Mouse (Mus musculus): ENCODE measurements at regions not wholly inside any gene's neighbourhood (a gene's known extent, or its start where the extent isn't known, plus 50 kb on each side); places are given as distances from the start of the nearest gene placed in this dataset.

- DNase-seq (ENCODE audit: extremely low spot score in 1 of 2, low spot score in 1 of 2): no peak
These were observed 1537.7 kb upstream of the Gm6569 start for GRCm38 (mm10) chr15:72296648-72297047.

- no peak for DNase-seq (ENCODE audit: extremely low spot score in 1 of 2, low spot score in 1 of 2)
These were observed 1521.9 kb upstream of the Gm6569 start for GRCm38 (mm10) chr15:72312417-72312816.

- no peak for DNase-seq (ENCODE audit: extremely low spot score in 1 of 2, low spot score in 1 of 2)
These were observed 1512.8 kb upstream of the Gm6569 start for GRCm38 (mm10) chr15:72321528-72321927.

GRCm38 (mm10) chr15:72322127-72322526 is 1512.2 kb upstream of the Gm6569 start:
- no peak for DNase-seq (ENCODE audit: extremely low spot score in 1 of 2, low spot score in 1 of 2)

- DNase-seq (ENCODE audit: extremely low spot score in 1 of 2, low spot score in 1 of 2): no peak
These were observed 1511.2 kb upstream of the Gm6569 start for GRCm38 (mm10) chr15:72323158-72323557.

- no peak for DNase-seq (ENCODE audit: extremely low spot score in 1 of 2, low spot score in 1 of 2)
These were observed 1503.1 kb upstream of the Gm6569 start for GRCm38 (mm10) chr15:72331262-72331661.

GRCm38 (mm10) chr15:72334497-72334896 is 1499.9 kb upstream of the Gm6569 start:
- DNase-seq (ENCODE audit: extremely low spot score in 1 of 2, low spot score in 1 of 2): no peak

GRCm38 (mm10) chr15:72339629-72340028 is 1494.7 kb upstream of the Gm6569 start:
- no peak for DNase-seq (ENCODE audit: extremely low spot score in 1 of 2, low spot score in 1 of 2)

- no peak for DNase-seq (ENCODE audit: extremely low spot score in 1 of 2, low spot score in 1 of 2)
These were observed 1492.4 kb upstream of the Gm6569 start for GRCm38 (mm10) chr15:72341991-72342390.

GRCm38 (mm10) chr15:72342504-72342903 is 1491.9 kb upstream of the Gm6569 start:
- peak in 1 of 2 experiments; percentile 52 for DNase-seq (ENCODE audit: extremely low spot score in 1 of 2, low spot score in 1 of 2)

GRCm38 (mm10) chr15:72343794-72344193 is 1490.6 kb upstream of the Gm6569 start:
- DNase-seq (ENCODE audit: extremely low spot score in 1 of 2, low spot score in 1 of 2): no peak

GRCm38 (mm10) chr15:72353371-72353770 is 1481.0 kb upstream of the Gm6569 start:
- DNase-seq (ENCODE audit: extremely low spot score in 1 of 2, low spot score in 1 of 2): no peak

GRCm38 (mm10) chr15:72355626-72356025 is 1478.7 kb upstream of the Gm6569 start:
- no peak for DNase-seq (ENCODE audit: extremely low spot score in 1 of 2, low spot score in 1 of 2)

- no peak for DNase-seq (ENCODE audit: extremely low spot score in 1 of 2, low spot score in 1 of 2)
These were observed 1474.7 kb upstream of the Gm6569 start for GRCm38 (mm10) chr15:72359636-72360035.

- DNase-seq (ENCODE audit: extremely low spot score in 1 of 2, low spot score in 1 of 2): peak; percentile 39 to 52
These were observed 1474.3 kb upstream of the Gm6569 start for GRCm38 (mm10) chr15:72360049-72360448.

- DNase-seq (ENCODE audit: extremely low spot score in 1 of 2, low spot score in 1 of 2): peak in 1 of 2 experiments; percentile 22
These were observed 1473.8 kb upstream of the Gm6569 start for GRCm38 (mm10) chr15:72360463-72361030.

- no peak for DNase-seq (ENCODE audit: extremely low spot score in 1 of 2, low spot score in 1 of 2)
These were observed 1461.3 kb upstream of the Gm6569 start for GRCm38 (mm10) chr15:72373041-72373440.

- DNase-seq (ENCODE audit: extremely low spot score in 1 of 2, low spot score in 1 of 2): peak; percentile 32 to 63
These were observed 1457.2 kb upstream of the Gm6569 start for GRCm38 (mm10) chr15:72377201-72377600.

GRCm38 (mm10) chr15:72379291-72379690 is 1455.1 kb upstream of the Gm6569 start:
- DNase-seq (ENCODE audit: extremely low spot score in 1 of 2, low spot score in 1 of 2): no peak

GRCm38 (mm10) chr15:72381164-72381563 is 1453.2 kb upstream of the Gm6569 start:
- DNase-seq (ENCODE audit: extremely low spot score in 1 of 2, low spot score in 1 of 2): no peak

- DNase-seq (ENCODE audit: extremely low spot score in 1 of 2, low spot score in 1 of 2): no peak
These were observed 1452.6 kb upstream of the Gm6569 start for GRCm38 (mm10) chr15:72381744-72382143.

- DNase-seq (ENCODE audit: extremely low spot score in 1 of 2, low spot score in 1 of 2): no peak
These were observed 1451.8 kb upstream of the Gm6569 start for GRCm38 (mm10) chr15:72382521-72382920.

- DNase-seq (ENCODE audit: extremely low spot score in 1 of 2, low spot score in 1 of 2): no peak
These were observed 1451.3 kb upstream of the Gm6569 start for GRCm38 (mm10) chr15:72383062-72383461.

Data from frontal cortex, adult 2 months (tissue).